Mouse (Mus musculus) myocyte (in vitro differentiated cells): ENCODE data around the gene Col4a4.

Source experiments
- CEBPB ChIP-seq: IDR thresholded peaks from 2 replicates; pipeline ENCODE4 v1.6.1; 2011; ENCODE audit warnings: mild to moderate bottlenecking, moderate library complexity; ENCODE audit not compliant: poor library complexity, insufficient read depth, severe bottlenecking
- E2F4 ChIP-seq: IDR thresholded peaks from one replicate; pipeline ENCODE4 v1.6.1; 2011; ENCODE audit warnings: mild to moderate bottlenecking, control low read depth, moderate library complexity; ENCODE audit not compliant: insufficient read depth
- MAX ChIP-seq: IDR thresholded peaks from one replicate; pipeline ENCODE4 v1.6.1; 2011; ENCODE audit warnings: low read depth, mild to moderate bottlenecking, control low read depth
- MYOD1 ChIP-seq, 3 experiments: IDR thresholded peaks; one replicate each; pipeline ENCODE4 v1.6.1; 2011; ENCODE audit warnings: control low read depth in 2 of 3, low read depth in 2 of 3, mild to moderate bottlenecking in 2 of 3, moderate library complexity in 1 of 3; ENCODE audit not compliant: insufficient read length in 2 of 3, control insufficient read depth in 1 of 3
- POLR2A ChIP-seq: IDR thresholded peaks from one replicate; pipeline ENCODE4 v1.6.1; 2011; ENCODE audit warnings: low read depth, mild to moderate bottlenecking, control low read depth, moderate library complexity; ENCODE audit not compliant: insufficient read length
- POLR2AphosphoS2 ChIP-seq: IDR thresholded peaks from one replicate; pipeline ENCODE4 v1.6.1; 2011; ENCODE audit warnings: low read depth, control low read depth; ENCODE audit not compliant: insufficient read length
- REST ChIP-seq: IDR thresholded peaks from one replicate; pipeline ENCODE4 v1.6.1; 2011; ENCODE audit warnings: mild to moderate bottlenecking, control low read depth, moderate library complexity; ENCODE audit not compliant: insufficient read depth, insufficient read length
- SRF ChIP-seq: IDR thresholded peaks from one replicate; pipeline ENCODE4 v1.6.1; 2011; ENCODE audit warnings: low read depth; ENCODE audit not compliant: control insufficient read depth, insufficient read length
- USF1 ChIP-seq: IDR thresholded peaks from one replicate; pipeline ENCODE4 v1.6.1; 2011; ENCODE audit warnings: low read depth, mild to moderate bottlenecking, control low read depth, moderate library complexity

GRCm38 (mm10) chr1:82474461-82474961, 112.1 kb downstream of the Col4a4 start:
- no peak for TF ChIP-seq POLR2A
- TF ChIP-seq REST, result no peak
- no peak for TF ChIP-seq USF1
- TF ChIP-seq E2F4, result no peak
- TF ChIP-seq MYOD1 (IDR thresholded peaks at IDR 0.05; ENCODE audit: control insufficient read depth in 1 of 3, insufficient read length in 2 of 3, low read depth in 2 of 3), result no peak
- no peak for TF ChIP-seq SRF
- no peak for TF ChIP-seq MAX
- TF ChIP-seq POLR2AphosphoS2, result no peak
- no peak for TF ChIP-seq CEBPB
